ENCODE assay signal across 12 mouse cellular contexts in the genomic region with DNA sequence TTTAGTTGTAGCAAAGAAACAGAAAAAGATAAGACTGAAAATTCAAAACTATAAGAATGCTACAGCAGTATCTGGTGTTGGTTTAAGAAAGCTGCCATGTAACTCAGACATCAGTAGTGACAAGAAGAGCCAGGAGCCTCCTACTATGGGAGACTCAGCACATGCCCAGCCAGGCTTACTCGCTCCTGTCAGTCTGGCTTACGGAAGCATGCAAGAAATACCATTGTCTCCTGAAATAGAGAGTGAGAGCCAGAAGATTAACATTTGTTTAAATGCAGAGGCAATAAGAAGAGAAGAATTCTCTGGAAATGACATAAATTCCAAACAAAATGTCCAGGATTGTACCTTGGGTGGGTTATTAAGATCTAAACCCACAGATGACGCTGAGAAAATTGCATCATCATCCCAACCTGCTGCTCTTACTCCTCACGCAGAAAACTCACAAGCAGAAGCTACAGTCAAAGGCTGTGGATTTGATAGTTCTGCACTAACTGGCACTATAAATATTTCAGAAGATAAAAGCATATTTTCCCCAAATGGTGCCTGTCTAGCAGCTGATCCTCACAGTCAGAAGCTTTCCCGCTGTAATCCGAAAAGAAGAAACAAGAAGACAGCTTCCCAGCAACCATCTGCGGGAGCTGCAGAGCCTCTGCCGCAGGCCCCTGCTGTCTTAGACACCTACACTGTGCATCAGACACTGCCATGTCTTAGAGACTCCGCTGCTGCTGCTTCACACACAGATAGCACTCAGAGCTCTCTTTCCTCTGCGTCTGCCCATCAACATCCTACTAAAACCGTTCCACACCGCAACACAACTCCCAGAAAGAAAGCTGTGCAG. TPM values are rescaled to one million over a fixed set of nuclear protein-coding genes. Genes with fewer than 3 reads are reported as not detected.
DNase-seq lines count a peak whose midpoint lies in the region; ATAC-seq and TF ChIP-seq lines count a peak whose summit lies in the region.
"Had no signal": no experiment of that assay in that cellular context is flagged by ENCODE, and none has a peak within 500 bp of the region (broad histone marks: within the 10 kb centered on the region; RNA-seq: fewer than 3 reads in every experiment).

No protein-coding gene starts in this region.

- ATAC-seq in midbrain, embryonic 16.5 days: peak; percentile 86
- no peak for ATAC-seq in liver, embryonic 11.5 days (replicated peaks; ENCODE audit: low FRiP score)

- DNase-seq in frontal cortex, postnatal 25 days (ENCODE audit: low spot score in 2 of 2): peak; percentile 8 to 10
- DNase-seq in left cerebral cortex, adult 2 months (ENCODE audit: extremely low spot score in 1 of 2, low spot score in 2 of 2): peak; percentile 9 to 20
- DNase-seq in thymus, postnatal 36 days: no peak
- DNase-seq in liver, embryonic 11.5 days (ENCODE audit: low spot score): no peak
- DNase-seq in kidney, adult 2 months: no peak
- DNase-seq in liver: no peak
- DNase-seq: cerebellum, postnatal 36 days; heart, adult 2 months had no signal

- 28% methylated on average over 12 of the region's 12 CpGs for WGBS in midbrain, embryonic 16.5 days
- WGBS in liver, embryonic 11.5 days: 80% methylated on average over 12 of the region's 12 CpGs
- WGBS in kidney, adult 2 months: 83% methylated on average over 12 of the region's 12 CpGs

- H3K4me1 ChIP-seq in cortical plate, adult 2 months (ENCODE audit: control insufficient read depth, insufficient read depth, low read length): no peaks in the 10 kb centered on the region
- H3K4me1 ChIP-seq in midbrain, embryonic 16.5 days (ENCODE audit: control insufficient read depth, insufficient read depth, low read length): peaks cover 3% of the 10 kb centered on the region; the same call in 1 of the 2 replicates
- no peaks in the 10 kb centered on the region for H3K4me1 ChIP-seq in liver, embryonic 11.5 days (replicated peaks; ENCODE audit: control insufficient read depth, insufficient read depth, low read length)
- H3K4me1 ChIP-seq in kidney, adult 2 months (ENCODE audit: control insufficient read depth, insufficient read depth, low read length): no peaks in the 10 kb centered on the region
- H3K4me1 ChIP-seq: hindbrain, embryonic 13.5 days; limb, embryonic 15.5 days had no signal

- no peaks in the 10 kb centered on the region for H3K9me3 ChIP-seq in midbrain, embryonic 16.5 days (replicated peaks; ENCODE audit: control insufficient read depth, low read length, poor library complexity, severe bottlenecking)
- no peaks in the 10 kb centered on the region for H3K9me3 ChIP-seq in liver, embryonic 11.5 days (ENCODE audit: control insufficient read depth, low read length)
- H3K9me3 ChIP-seq: hindbrain, embryonic 13.5 days; limb, embryonic 15.5 days had no signal

- 0 out of 2 replicates have a peak, but pooled peaks have one; percentile 29 for TF ChIP-seq POLR2A in cortical plate, adult 2 months (IDR thresholded peaks at IDR 0.05; ENCODE audit: extremely low read depth, insufficient read depth, low read length)
- TF ChIP-seq POLR2A in kidney, adult 2 months (IDR thresholded peaks at IDR 0.05; ENCODE audit: low read depth, low read length): no peak

- peak overlapping the region; percentile 2; the same call in 1 of the 2 replicates for H3K4me2 ChIP-seq in midbrain, embryonic 16.5 days (ENCODE audit: low read length)
- H3K4me2 ChIP-seq in liver, embryonic 11.5 days: no peak overlapping the region
- H3K4me2 ChIP-seq: hindbrain, embryonic 13.5 days; limb, embryonic 15.5 days had no signal

- no peak overlapping the region for H3K9ac ChIP-seq in midbrain, embryonic 16.5 days (ENCODE audit: low read depth, low read length)
- no peak overlapping the region for H3K9ac ChIP-seq in liver, embryonic 11.5 days (ENCODE audit: low read depth, low read length)
- H3K9ac ChIP-seq: hindbrain, embryonic 13.5 days; limb, embryonic 15.5 days had no signal

- peak overlapping the region; percentile 1 for H3K27ac ChIP-seq in cortical plate, adult 2 months (ENCODE audit: insufficient read depth, low read length)
- H3K27ac ChIP-seq in left cerebral cortex, adult 2 months: peak overlapping the region; percentile 68
- H3K27ac ChIP-seq in midbrain, embryonic 16.5 days (ENCODE audit: low read length): peak overlapping the region; percentile 2; the same call in 1 of the 2 replicates
- no peak overlapping the region for H3K27ac ChIP-seq in liver, embryonic 11.5 days (ENCODE audit: low read depth, low read length)
- no peak overlapping the region for H3K27ac ChIP-seq in kidney, adult 2 months (ENCODE audit: insufficient read depth, low read depth, low read length)
- H3K27ac ChIP-seq: heart, adult 2 months; hindbrain, embryonic 13.5 days; limb, embryonic 15.5 days had no signal

- H3K4me3 ChIP-seq in cortical plate, adult 2 months (ENCODE audit: insufficient read depth, low read length): no peak overlapping the region
- no peak overlapping the region for H3K4me3 ChIP-seq in left cerebral cortex, adult 2 months
- no peak overlapping the region for H3K4me3 ChIP-seq in midbrain, embryonic 16.5 days (ENCODE audit: low read depth, low read length)
- no peak overlapping the region for H3K4me3 ChIP-seq in liver, embryonic 11.5 days (ENCODE audit: low read depth, low read length)
- no peak overlapping the region for H3K4me3 ChIP-seq in kidney, adult 2 months (ENCODE audit: insufficient read depth, low read depth, low read length)
- H3K4me3 ChIP-seq: heart, adult 2 months; hindbrain, embryonic 13.5 days; limb, embryonic 15.5 days had no signal

- TF ChIP-seq CTCF in cortical plate, adult 2 months (IDR thresholded peaks at IDR 0.05; ENCODE audit: extremely low read depth, insufficient read depth, low read length): no peak
- TF ChIP-seq CTCF in left cerebral cortex, adult 2 months (IDR thresholded peaks at IDR 0.05): no peak
- TF ChIP-seq CTCF in kidney, adult 2 months (conservative IDR thresholded peaks at IDR 0.05; ENCODE audit: insufficient read depth, insufficient read length, low read depth, low read length): no peak

- intact Hi-C loops in left cerebral cortex, adult 2 months (cut with DNase I): no loop called here

- H3K27me3 ChIP-seq in midbrain, embryonic 16.5 days (ENCODE audit: control insufficient read depth, insufficient read depth, low read depth, low read length): no peaks in the 10 kb centered on the region
- no peaks in the 10 kb centered on the region for H3K27me3 ChIP-seq in liver, embryonic 11.5 days (replicated peaks; ENCODE audit: control insufficient read depth, insufficient read depth, low read length)
- H3K27me3 ChIP-seq in kidney, adult 2 months (replicated peaks; ENCODE audit: control insufficient read depth, insufficient read depth, low read length): no peaks in the 10 kb centered on the region
- H3K27me3 ChIP-seq: hindbrain, embryonic 13.5 days; limb, embryonic 15.5 days had no signal

- H3K36me3 ChIP-seq in midbrain, embryonic 16.5 days (ENCODE audit: control insufficient read depth, insufficient read depth, low read length): no peaks in the 10 kb centered on the region
- no peaks in the 10 kb centered on the region for H3K36me3 ChIP-seq in liver, embryonic 11.5 days (ENCODE audit: control insufficient read depth, insufficient read depth, low read length)
- no peaks in the 10 kb centered on the region for H3K36me3 ChIP-seq in kidney, adult 2 months (ENCODE audit: control insufficient read depth, insufficient read depth, low read length)
- H3K36me3 ChIP-seq: hindbrain, embryonic 13.5 days; limb, embryonic 15.5 days had no signal

RNA-seq across cellular contexts. Expression of a gene that starts 46.0 kb away (rescaled TPM):
- 11.6 and 13.1 TPM in 2 replicates for polyA plus RNA-seq in cortical plate, adult 2 months (2012; rRNA removed)
- 10 to 100 TPM in 1 of 2 experiments, 1 to 10 TPM in 1; 9.9 to 15.1 TPM for total RNA-seq in left cerebral cortex, adult 2 months (2021)
- polyA plus RNA-seq in midbrain, embryonic 16.5 days (2015; fragmentation: Nextera tagmentation; extraction: Ambion mirVana): 0.05 and 0.24 TPM in 2 replicates
- polyA plus RNA-seq in liver, embryonic 11.5 days (2014; fragmentation: Nextera tagmentation; extraction: Ambion mirVana): 0.70 TPM in 2 replicates
- 1.2 and 1.3 TPM in 2 replicates for polyA plus RNA-seq in kidney, adult 2 months (2012; rRNA removed)

Comparison
In these comparisons a context has a peak if more than half of its experiments do, and no peak if none do; other contexts are left out.
1. H3K27ac ChIP-seq: peak in cortical plate, adult 2 months (single experiment), left cerebral cortex, adult 2 months (single experiment) and midbrain, embryonic 16.5 days (single experiment); none in liver, embryonic 11.5 days (single experiment) and kidney, adult 2 months (single experiment).
2. DNase-seq: peak in frontal cortex, postnatal 25 days (2 of 2) and left cerebral cortex, adult 2 months (2 of 2); none in thymus, postnatal 36 days (0 of 2), liver, embryonic 11.5 days (single experiment), kidney, adult 2 months (single experiment) and liver (single experiment).